ENCODE assay signal across 9 mouse cellular contexts in genomic region chr6:51333722-51334360, GRCm38 (mm10).
DNase-seq lines count a peak whose midpoint lies in the region; ATAC-seq and TF ChIP-seq lines count a peak whose summit lies in the region.
"Had no signal": no experiment of that assay in that cellular context is flagged by ENCODE, and none has a peak within 500 bp of the region (broad histone marks: within the 10 kb centered on the region; RNA-seq: fewer than 3 reads in every experiment).

No protein-coding gene starts in this region.

- intact Hi-C loops in heart, postnatal 25 days (cut with DNase I): no loop called here

- no peak for DNase-seq in CH12.LX (ENCODE audit: extremely low read depth)
- peak; percentile 44 for DNase-seq in heart, postnatal 25 days (ENCODE audit: low spot score)
- DNase-seq in right cerebral cortex, postnatal 14 days: no peak
- DNase-seq in frontal cortex, adult 2 months (ENCODE audit: extremely low spot score in 1 of 2, low spot score in 1 of 2): no peak

- H3K4me2 ChIP-seq in CH12.LX (ENCODE audit: insufficient read depth, low read depth, poor library complexity, severe bottlenecking): peak overlapping the region; percentile 94; the same call in 1 of the 2 replicates
- peak overlapping the region; percentile 27 for H3K4me2 ChIP-seq in embryonic facial prominence, embryonic 13.5 days
- H3K4me2 ChIP-seq in limb, embryonic 12.5 days: no peak overlapping the region
- H3K4me2 ChIP-seq in forebrain, embryonic 15.5 days (replicated peaks): no peak overlapping the region

- no peak overlapping the region for H3K9ac ChIP-seq in CH12.LX (ENCODE audit: insufficient read depth, low read depth)
- peak overlapping the region; percentile 21; the same call in 1 of the 2 replicates for H3K9ac ChIP-seq in embryonic facial prominence, embryonic 13.5 days
- H3K9ac ChIP-seq in limb, embryonic 12.5 days (replicated peaks): no peak overlapping the region
- no peak overlapping the region for H3K9ac ChIP-seq in forebrain, embryonic 15.5 days (replicated peaks)
- H3K9ac ChIP-seq: liver, embryonic 14.5 days had no signal

- no peak overlapping the region for H3K27ac ChIP-seq in CH12.LX (ENCODE audit: insufficient read depth, low read depth)
- H3K27ac ChIP-seq in embryonic facial prominence, embryonic 13.5 days: peak overlapping the region; percentile 96
- H3K27ac ChIP-seq in limb, embryonic 12.5 days: peak overlapping the region; percentile 71
- no peak overlapping the region for H3K27ac ChIP-seq in forebrain, embryonic 15.5 days (replicated peaks)
- H3K27ac ChIP-seq: liver, embryonic 14.5 days had no signal

- no peak overlapping the region for H3K4me3 ChIP-seq in CH12.LX (replicated peaks in 1 of 3; ENCODE audit: low read depth in 2 of 3, low read length in 2 of 3, poor library complexity in 1 of 3)
- no peak overlapping the region for H3K4me3 ChIP-seq in embryonic facial prominence, embryonic 13.5 days
- H3K4me3 ChIP-seq in limb, embryonic 12.5 days (replicated peaks): no peak overlapping the region
- no peak overlapping the region for H3K4me3 ChIP-seq in forebrain, embryonic 15.5 days

- WGBS in embryonic facial prominence, embryonic 13.5 days: 15% methylated on average over 7 of the region's 7 CpGs
- 42% methylated on average over 7 of the region's 7 CpGs for WGBS in limb, embryonic 12.5 days
- 70% methylated on average over 7 of the region's 7 CpGs for WGBS in forebrain, embryonic 15.5 days

- peaks cover 4 to 48% of the 10 kb centered on the region in 2 experiments for H3K36me3 ChIP-seq in CH12.LX (replicated peaks in 1 of 2; ENCODE audit: control insufficient read depth in 1 of 2, insufficient read depth in 1 of 2, low read length in 1 of 2)
- no peaks in the 10 kb centered on the region for H3K36me3 ChIP-seq in embryonic facial prominence, embryonic 13.5 days
- no peaks in the 10 kb centered on the region for H3K36me3 ChIP-seq in limb, embryonic 12.5 days
- H3K36me3 ChIP-seq in forebrain, embryonic 15.5 days: no peaks in the 10 kb centered on the region

- peaks cover 26% of the 10 kb centered on the region for H3K9me3 ChIP-seq in CH12.LX (replicated peaks; ENCODE audit: low read length)
- no peaks in the 10 kb centered on the region for H3K9me3 ChIP-seq in embryonic facial prominence, embryonic 13.5 days
- H3K9me3 ChIP-seq in limb, embryonic 12.5 days: no peaks in the 10 kb centered on the region
- H3K9me3 ChIP-seq in forebrain, embryonic 15.5 days: no peaks in the 10 kb centered on the region

- TF ChIP-seq CTCF in CH12.LX (conservative IDR thresholded peaks at IDR 0.05 in 1 of 2, IDR thresholded peaks at IDR 0.05 in 1 of 2; ENCODE audit: low read depth in 2 of 2, low read length in 2 of 2): no peak

- peaks cover 28% of the 10 kb centered on the region for H3K79me2 ChIP-seq in CH12.LX (replicated peaks; ENCODE audit: control insufficient read depth, extremely low read depth, insufficient read depth, poor library complexity, severe bottlenecking)

- no peak for TF ChIP-seq EP300 in CH12.LX (IDR thresholded peaks at IDR 0.05; ENCODE audit: low read length)

- H3K4me1 ChIP-seq in CH12.LX (ENCODE audit: control insufficient read depth in 1 of 2, insufficient read depth in 2 of 2): peaks cover 16 to 39% of the 10 kb centered on the region in 2 experiments
- peaks cover 78% of the 10 kb centered on the region for H3K4me1 ChIP-seq in embryonic facial prominence, embryonic 13.5 days
- H3K4me1 ChIP-seq in limb, embryonic 12.5 days (replicated peaks): peaks cover 18% of the 10 kb centered on the region
- no peaks in the 10 kb centered on the region for H3K4me1 ChIP-seq in forebrain, embryonic 15.5 days

- H3K27me3 ChIP-seq in CH12.LX (replicated peaks): no peaks in the 10 kb centered on the region
- no peaks in the 10 kb centered on the region; the same call in 1 of the 2 replicates for H3K27me3 ChIP-seq in embryonic facial prominence, embryonic 13.5 days
- H3K27me3 ChIP-seq in limb, embryonic 12.5 days: peaks cover 9% of the 10 kb centered on the region; the same call in 1 of the 2 replicates
- H3K27me3 ChIP-seq in forebrain, embryonic 15.5 days: no peaks in the 10 kb centered on the region

- in situ Hi-C loops in CH12.LX (cut with MboI; ENCODE audit: low pct_ligation_motif_present, low pct_unique_long_range_greater_than_20kb, low sequenced_read_pairs): no loop called here

- TF ChIP-seq POLR2A in CH12.LX (IDR thresholded peaks at IDR 0.05; ENCODE audit: low read depth, low read length): no peak

- peak; percentile 75 for ATAC-seq in embryonic facial prominence, embryonic 13.5 days (ENCODE audit: insufficient number of reproducible peaks, insufficient read depth, low FRiP score, low TSS enrichment, low read depth)
- peak; percentile 63; the same call in 1 of the 2 replicates for ATAC-seq in limb, embryonic 12.5 days (ENCODE audit: insufficient number of reproducible peaks, insufficient read depth, low FRiP score, low TSS enrichment, low read depth)
- ATAC-seq in activated CD4-positive, CD25-positive, alpha-beta regulatory T cell, adult 4 months: no peak
- no peak for ATAC-seq in forebrain, embryonic 15.5 days (replicated peaks)

- dilution Hi-C loops in CH12.LX (cut with MboI; ENCODE audit: extremely low pct_ligation_motif_present, extremely low pct_unique_long_range_greater_than_20kb, low sequenced_read_pairs): no loop called here

- TF ChIP-seq RAD21 in CH12.LX (IDR thresholded peaks at IDR 0.05; ENCODE audit: low read depth, low read length): no peak

TF ChIP-seq in CH12.LX, 34 proteins besides CTCF, POLR2A, EP300 and RAD21:
- TF ChIP-seq MXI1 (IDR thresholded peaks at IDR 0.05; ENCODE audit: low read depth, low read length) (no peak), E2F4 (IDR thresholded peaks at IDR 0.05; ENCODE audit: insufficient replicate concordance, low read depth, low read length) (no peak), ZKSCAN1 (IDR thresholded peaks at IDR 0.05; ENCODE audit: borderline replicate concordance, low read depth, low read length) (no peak), ELF1 (IDR thresholded peaks at IDR 0.05; ENCODE audit: low read depth, low read length) (no peak), BHLHE40 (IDR thresholded peaks at IDR 0.05; ENCODE audit: low read depth, low read length) (no peak), ZMIZ1 (IDR thresholded peaks at IDR 0.05; ENCODE audit: low read depth, low read length) (no peak), NRF1 (IDR thresholded peaks at IDR 0.05; ENCODE audit: low read depth, low read length) (no peak), JUND (conservative IDR thresholded peaks at IDR 0.05; ENCODE audit: low read depth, low read length) (no peak), PAX5 (IDR thresholded peaks at IDR 0.05; ENCODE audit: low read length) (no peak), MYC (IDR thresholded peaks at IDR 0.05; ENCODE audit: low read depth, low read length) (no peak), HCFC1 (IDR thresholded peaks at IDR 0.05; ENCODE audit: low read depth, low read length) (no peak), ZNF384 (IDR thresholded peaks at IDR 0.05; ENCODE audit: low read depth, low read length) (no peak)

Comparison
In these comparisons a context has a peak if more than half of its experiments do, and no peak if none do; other contexts are left out.
1. H3K27ac ChIP-seq: peak in embryonic facial prominence, embryonic 13.5 days (single experiment) and limb, embryonic 12.5 days (single experiment); none in CH12.LX (single experiment) and forebrain, embryonic 15.5 days (single experiment).
2. H3K4me2 ChIP-seq: peak in CH12.LX (single experiment) and embryonic facial prominence, embryonic 13.5 days (single experiment); none in limb, embryonic 12.5 days (single experiment) and forebrain, embryonic 15.5 days (single experiment).
3. ATAC-seq: peak in embryonic facial prominence, embryonic 13.5 days (single experiment) and limb, embryonic 12.5 days (single experiment); none in activated CD4-positive, CD25-positive, alpha-beta regulatory T cell, adult 4 months (single experiment) and forebrain, embryonic 15.5 days (single experiment).